Comparison of ENCODE assay signal across 8 mouse cellular contexts in the genomic region with DNA sequence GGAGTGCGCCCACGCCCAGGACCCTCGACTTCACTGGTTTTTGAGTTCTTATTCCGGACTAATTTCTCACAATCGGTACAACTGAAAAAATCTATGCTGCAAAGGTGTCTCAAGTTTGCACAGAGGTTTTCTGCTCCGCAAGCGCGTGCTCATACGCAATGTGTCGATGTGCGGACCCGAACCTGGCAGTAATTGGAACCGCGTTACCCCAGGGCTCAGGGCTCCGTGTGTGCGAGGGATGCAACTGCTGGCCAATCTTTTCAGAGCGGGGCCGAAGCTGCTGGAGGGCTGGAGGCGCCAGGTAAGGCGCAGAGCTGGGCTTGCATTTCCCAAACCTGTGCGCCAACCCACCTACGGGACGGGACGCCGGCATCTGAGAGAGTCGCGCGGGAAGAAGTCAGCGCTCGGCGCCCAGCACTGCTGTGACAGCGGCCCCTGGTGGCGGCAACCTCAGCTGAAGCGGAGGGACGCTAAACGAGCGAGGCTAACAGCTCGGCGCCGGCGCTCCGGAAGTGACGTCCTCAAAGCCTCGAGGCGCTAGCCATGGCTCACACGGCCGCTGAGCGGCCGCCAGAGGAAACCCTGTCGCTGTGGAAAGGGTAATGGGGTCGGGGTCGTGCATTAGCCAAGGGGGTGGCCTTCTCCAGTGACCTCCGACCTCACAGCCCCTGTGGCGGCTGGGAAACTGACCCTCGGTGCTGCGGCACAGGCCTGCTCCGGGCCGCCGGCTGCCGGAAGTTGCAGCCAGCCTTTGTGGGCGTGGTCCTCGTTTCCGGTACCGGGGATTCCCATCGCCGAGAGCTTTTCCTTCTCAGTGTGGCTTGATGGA. TPM values are rescaled to one million over a fixed set of nuclear protein-coding genes. Genes with fewer than 3 reads are reported as not detected.
DNase-seq lines count a peak whose midpoint lies in the region; ATAC-seq lines count a peak whose summit lies in the region.

A gene (plus strand): TSS at position 487 of the 829 bp plus-strand sequence.

- DNase-seq in adrenal gland, adult (ENCODE audit: inconsistent age in 2 of 2, low spot score in 1 of 2): peak; percentile 98 to 99
- peak; percentile 99 for DNase-seq in embryo, embryonic 10.5 days (ENCODE audit: low spot score)
- peak; percentile 99 for DNase-seq in gastrocnemius, postnatal 14 days
- DNase-seq in left cerebral cortex, postnatal 10 days (ENCODE audit: extremely low spot score in 1 of 2, low spot score in 2 of 2): peak; percentile 97 to 99
- DNase-seq in right cerebral cortex, postnatal 25 days: peak; percentile 99
- peak; percentile 96 to 99 for DNase-seq in urinary bladder, postnatal 4 days (ENCODE audit: low spot score in 2 of 2)

- intact Hi-C loops in gastrocnemius, postnatal 14 days (cut with DNase I; ENCODE audit: low total_unique reads): no loop called here
- intact Hi-C loops in left cerebral cortex, postnatal 10 days (cut with DNase I): loop anchor here (10.0 kb wide), 1 partner anchor 446 kb away; a partner anchor contains a TSS

- ATAC-seq in inflammation-experienced regulatory T-cells, adult 6 months: peak; percentile 98
- peak; percentile 93 for ATAC-seq in megakaryocyte-erythroid progenitor cell, adult 5-6 weeks (replicated peaks; ENCODE audit: low FRiP score, low TSS enrichment, poor library complexity, severe bottlenecking)

RNA-seq across cellular contexts. Expression of the gene that starts here (rescaled TPM):
- total RNA-seq in gastrocnemius, postnatal 14 days (2021): 1 to 10 TPM; 7.3 to 8.7 TPM
- polyA plus RNA-seq in inflammation-experienced regulatory T-cells, adult 6 months (2017; shearing (Covaris generic)): 10 to 100 TPM in 2 of 3 experiments, 1 to 10 TPM in 1; 9.9 to 12.5 (median 12.1) TPM
- 10 to 100 TPM; 23.6 to 25.8 TPM for total RNA-seq in left cerebral cortex, postnatal 10 days (2021)
- 10.5 and 14.2 TPM in 2 replicates for total RNA-seq in megakaryocyte-erythroid progenitor cell, adult 5-6 weeks (2014; fragmentation: Nextera tagmentation)
- total RNA-seq in megakaryocyte-erythroid progenitor cell, adult 5-6 weeks (2017): 19.8 and 20.0 TPM in 2 replicates

Comparison
In these comparisons a context has a peak if more than half of its experiments do, and no peak if none do; other contexts are left out.
1. Peak in every context shown above with its lines: DNase-seq and ATAC-seq.